Mouse (Mus musculus): ENCODE data around the gene Zdhhc14. TPM values are rescaled to one million over a fixed set of nuclear protein-coding genes. Genes with fewer than 3 reads are reported as not detected.
A peak's percentile ranks its signal among the peaks of the same experiment; 100 is the strongest.

Gene Zdhhc14
- polyA plus RNA-seq, 1 experiment from 2014 or later, result 9.2 TPM

- Histone ChIP-seq H3K9me3 (ENCODE audit: control insufficient read depth, low read length) (no peaks in the 10 kb centered on the region), H3K9ac (replicated peaks; ENCODE audit: low read length) (no peak overlapping the region), H3K4me1 (ENCODE audit: control insufficient read depth, insufficient read depth, low read length) (no peaks in the 10 kb centered on the region), H3K36me3 (ENCODE audit: control insufficient read depth, insufficient read depth, low read length) (no peaks in the 10 kb centered on the region), H3K4me3 (replicated peaks; ENCODE audit: low read depth, low read length) (no peak overlapping the region), H3K27ac (replicated peaks; ENCODE audit: low read depth, low read length) (no peak overlapping the region), H3K27me3 (ENCODE audit: control insufficient read depth, insufficient read depth, low read length) (no peaks in the 10 kb centered on the region), H3K4me2 (ENCODE audit: low read length) (no peak overlapping the region)
- 75% methylated on average over 5 of the region's 5 CpGs for WGBS
- ATAC-seq (ENCODE audit: low FRiP score, low TSS enrichment), result no peak
- peak; percentile 36 for DNase-seq
These were observed 304.9 kb downstream of the Zdhhc14 start for GRCm38 (mm10) chr17:5797124-5797760.

- Histone ChIP-seq H3K4me3 (replicated peaks; ENCODE audit: low read depth, low read length) (no peak overlapping the region), H3K9ac (replicated peaks; ENCODE audit: low read length) (no peak overlapping the region), H3K4me2 (ENCODE audit: low read length) (no peak overlapping the region), H3K27ac (replicated peaks; ENCODE audit: low read depth, low read length) (no peak overlapping the region), H3K36me3 (ENCODE audit: control insufficient read depth, insufficient read depth, low read length) (no peaks in the 10 kb centered on the region), H3K4me1 (ENCODE audit: control insufficient read depth, insufficient read depth, low read length) (no peaks in the 10 kb centered on the region), H3K27me3 (ENCODE audit: control insufficient read depth, insufficient read depth, low read length) (no peaks in the 10 kb centered on the region), H3K9me3 (ENCODE audit: control insufficient read depth, low read length) (no peaks in the 10 kb centered on the region)
- DNase-seq (no peak), ATAC-seq (ENCODE audit: low FRiP score, low TSS enrichment) (no peak)
- 70% methylated on average over 13 of the region's 13 CpGs for WGBS
These were observed 306.0 kb downstream of the Zdhhc14 start for GRCm38 (mm10) chr17:5798221-5798801.

GRCm38 (mm10) chr17:5798900-5799299, 306.5 kb downstream of the Zdhhc14 start:
- Histone ChIP-seq H3K9me3 (ENCODE audit: control insufficient read depth, low read length) (no peaks in the 10 kb centered on the region), H3K4me3 (replicated peaks; ENCODE audit: low read depth, low read length) (no peak overlapping the region), H3K36me3 (ENCODE audit: control insufficient read depth, insufficient read depth, low read length) (no peaks in the 10 kb centered on the region), H3K27ac (replicated peaks; ENCODE audit: low read depth, low read length) (no peak overlapping the region), H3K4me1 (ENCODE audit: control insufficient read depth, insufficient read depth, low read length) (no peaks in the 10 kb centered on the region), H3K9ac (replicated peaks; ENCODE audit: low read length) (no peak overlapping the region), H3K4me2 (ENCODE audit: low read length) (no peak overlapping the region), H3K27me3 (ENCODE audit: control insufficient read depth, insufficient read depth, low read length) (no peaks in the 10 kb centered on the region)
- ATAC-seq (ENCODE audit: low FRiP score, low TSS enrichment), result no peak
- 81% methylated on average over 5 of the region's 5 CpGs for WGBS
- DNase-seq, result no peak

- no peak for DNase-seq
- 89% methylated on average over 17 of the region's 17 CpGs for WGBS
- H3K4me1 ChIP-seq (ENCODE audit: control insufficient read depth, insufficient read depth, low read length), result no peaks in the 10 kb centered on the region
These were observed 307.2 kb downstream of the Zdhhc14 start for GRCm38 (mm10) chr17:5799396-5800021.

GRCm38 (mm10) chr17:5800254-5800653, 307.9 kb downstream of the Zdhhc14 start:
- Histone ChIP-seq H3K9ac (replicated peaks; ENCODE audit: low read length) (no peak overlapping the region), H3K4me2 (ENCODE audit: low read length) (no peak overlapping the region), H3K9me3 (ENCODE audit: control insufficient read depth, low read length) (no peaks in the 10 kb centered on the region), H3K4me1 (ENCODE audit: control insufficient read depth, insufficient read depth, low read length) (no peaks in the 10 kb centered on the region), H3K4me3 (replicated peaks; ENCODE audit: low read depth, low read length) (no peak overlapping the region), H3K36me3 (ENCODE audit: control insufficient read depth, insufficient read depth, low read length) (no peaks in the 10 kb centered on the region), H3K27me3 (ENCODE audit: control insufficient read depth, insufficient read depth, low read length) (no peaks in the 10 kb centered on the region), H3K27ac (replicated peaks; ENCODE audit: low read depth, low read length) (no peak overlapping the region)
- 89% methylated on average over 2 of the region's 2 CpGs for WGBS
- DNase-seq (no peak), ATAC-seq (ENCODE audit: low FRiP score, low TSS enrichment) (no peak)

More at GRCm38 (mm10) chr17:5799396-5800021, 307.2 kb downstream of the Zdhhc14 start:
- H3K27ac ChIP-seq (replicated peaks; ENCODE audit: low read depth, low read length), result no peak overlapping the region
- no peaks in the 10 kb centered on the region for H3K9me3 ChIP-seq (ENCODE audit: control insufficient read depth, low read length)
- H3K9ac ChIP-seq (replicated peaks; ENCODE audit: low read length), result no peak overlapping the region
- no peak overlapping the region for H3K4me3 ChIP-seq (replicated peaks; ENCODE audit: low read depth, low read length)
- no peaks in the 10 kb centered on the region for H3K27me3 ChIP-seq (ENCODE audit: control insufficient read depth, insufficient read depth, low read length)
- ATAC-seq (ENCODE audit: low FRiP score, low TSS enrichment), result no peak
- no peak overlapping the region for H3K4me2 ChIP-seq (ENCODE audit: low read length)
- no peaks in the 10 kb centered on the region for H3K36me3 ChIP-seq (ENCODE audit: control insufficient read depth, insufficient read depth, low read length)

- no peak for DNase-seq
- H3K4me3 ChIP-seq (replicated peaks; ENCODE audit: low read depth, low read length), result no peak overlapping the region
- no peak overlapping the region for H3K4me2 ChIP-seq (ENCODE audit: low read length)
- H3K27me3 ChIP-seq (ENCODE audit: control insufficient read depth, insufficient read depth, low read length), result no peaks in the 10 kb centered on the region
- 76% methylated on average over 7 of the region's 7 CpGs for WGBS
- no peak overlapping the region for H3K27ac ChIP-seq (replicated peaks; ENCODE audit: low read depth, low read length)
- H3K9ac ChIP-seq (replicated peaks; ENCODE audit: low read length), result no peak overlapping the region
- H3K36me3 ChIP-seq (ENCODE audit: control insufficient read depth, insufficient read depth, low read length), result no peaks in the 10 kb centered on the region
- H3K4me1 ChIP-seq (ENCODE audit: control insufficient read depth, insufficient read depth, low read length), result no peaks in the 10 kb centered on the region
- ATAC-seq (ENCODE audit: low FRiP score, low TSS enrichment), result no peak
- no peaks in the 10 kb centered on the region for H3K9me3 ChIP-seq (ENCODE audit: control insufficient read depth, low read length)
These were observed 308.6 kb downstream of the Zdhhc14 start for GRCm38 (mm10) chr17:5800824-5801560.

GRCm38 (mm10) chr17:5801761-5802655, 309.7 kb downstream of the Zdhhc14 start:
- WGBS, result 84% methylated on average over 17 of the region's 17 CpGs
- ATAC-seq (ENCODE audit: low FRiP score, low TSS enrichment), result no peak
- Histone ChIP-seq H3K27ac (replicated peaks; ENCODE audit: low read depth, low read length) (no peak overlapping the region), H3K9me3 (ENCODE audit: control insufficient read depth, low read length) (no peaks in the 10 kb centered on the region), H3K4me1 (ENCODE audit: control insufficient read depth, insufficient read depth, low read length) (no peaks in the 10 kb centered on the region), H3K36me3 (ENCODE audit: control insufficient read depth, insufficient read depth, low read length) (no peaks in the 10 kb centered on the region), H3K9ac (replicated peaks; ENCODE audit: low read length) (no peak overlapping the region), H3K4me3 (replicated peaks; ENCODE audit: low read depth, low read length) (no peak overlapping the region), H3K4me2 (ENCODE audit: low read length) (no peak overlapping the region), H3K27me3 (ENCODE audit: control insufficient read depth, insufficient read depth, low read length) (no peaks in the 10 kb centered on the region)
- DNase-seq, result no peak

- Histone ChIP-seq H3K27ac (replicated peaks; ENCODE audit: low read depth, low read length) (no peak overlapping the region), H3K9ac (replicated peaks; ENCODE audit: low read length) (no peak overlapping the region), H3K4me3 (replicated peaks; ENCODE audit: low read depth, low read length) (no peak overlapping the region), H3K9me3 (ENCODE audit: control insufficient read depth, low read length) (no peaks in the 10 kb centered on the region), H3K4me2 (ENCODE audit: low read length) (no peak overlapping the region), H3K36me3 (ENCODE audit: control insufficient read depth, insufficient read depth, low read length) (no peaks in the 10 kb centered on the region), H3K4me1 (ENCODE audit: control insufficient read depth, insufficient read depth, low read length) (no peaks in the 10 kb centered on the region), H3K27me3 (ENCODE audit: control insufficient read depth, insufficient read depth, low read length) (no peaks in the 10 kb centered on the region)
- no peak for DNase-seq
- WGBS, result 93% methylated on average over 5 of the region's 5 CpGs
- no peak for ATAC-seq (ENCODE audit: low FRiP score, low TSS enrichment)
These were observed 310.2 kb downstream of the Zdhhc14 start for GRCm38 (mm10) chr17:5802656-5802955.

Data from midbrain, embryonic 14.5 days (tissue).